Mouse (Mus musculus) CD4-positive, CD25-positive, alpha-beta regulatory T cell, adult 2 months (primary cell): ENCODE data around the gene Emg1.
A peak's percentile ranks its signal among the peaks of the same experiment; 100 is the strongest.

Source experiments
- DNase-seq: peaks from one replicate; pipeline ENCODE4 v3.0.0-alpha.2; 2012; ENCODE audit warnings: low read depth, low spot score

The Emg1 gene

GRCm38 (mm10) chr6:124708289-124708889 is 3.6 kb downstream of the Emg1 start:
- DNase-seq = no peak

- DNase-seq = no peak
Measured at GRCm38 (mm10) chr6:124706061-124706627, 5.8 kb downstream of the Emg1 start.

DNA sequence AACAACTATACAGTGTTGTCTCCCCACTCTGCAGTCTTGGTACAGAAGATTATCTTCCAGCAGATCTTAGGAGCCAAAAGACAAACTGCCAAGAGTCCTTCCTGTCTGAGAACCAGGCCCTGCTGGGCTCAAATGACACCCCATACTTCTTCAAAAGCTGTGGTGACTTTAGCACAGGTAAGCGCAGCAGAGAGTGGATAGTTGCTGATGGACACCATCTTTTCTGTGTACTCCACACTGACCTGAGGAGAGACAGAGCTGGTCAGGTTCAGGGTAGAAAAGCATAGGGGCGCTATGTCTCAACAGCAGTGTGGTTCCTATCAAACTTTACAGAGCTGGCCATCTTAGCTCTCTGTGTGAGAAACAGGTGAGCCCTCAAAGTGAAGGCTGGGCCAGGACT is 7.6 kb downstream of the Emg1 start:
- no peak for DNase-seq

- DNase-seq = no peak
Measured at GRCm38 (mm10) chr6:124703789-124704188, 8.2 kb downstream of the Emg1 start.

- DNase-seq = peak; percentile 87
Measured at GRCm38 (mm10) chr6:124702784-124703103, 9.2 kb downstream of the Emg1 start.

GRCm38 (mm10) chr6:124702102-124702783 is 9.7 kb downstream of the Emg1 start:
- DNase-seq = no peak

- peak; percentile 57 for DNase-seq
Measured at GRCm38 (mm10) chr6:124701338-124701737, 10.6 kb downstream of the Emg1 start.

GRCm38 (mm10) chr6:124699962-124700610 is 11.9 kb downstream of the Emg1 start:
- DNase-seq = no peak

GRCm38 (mm10) chr6:124699366-124699765 is 12.6 kb downstream of the Emg1 start:
- no peak for DNase-seq

DNA sequence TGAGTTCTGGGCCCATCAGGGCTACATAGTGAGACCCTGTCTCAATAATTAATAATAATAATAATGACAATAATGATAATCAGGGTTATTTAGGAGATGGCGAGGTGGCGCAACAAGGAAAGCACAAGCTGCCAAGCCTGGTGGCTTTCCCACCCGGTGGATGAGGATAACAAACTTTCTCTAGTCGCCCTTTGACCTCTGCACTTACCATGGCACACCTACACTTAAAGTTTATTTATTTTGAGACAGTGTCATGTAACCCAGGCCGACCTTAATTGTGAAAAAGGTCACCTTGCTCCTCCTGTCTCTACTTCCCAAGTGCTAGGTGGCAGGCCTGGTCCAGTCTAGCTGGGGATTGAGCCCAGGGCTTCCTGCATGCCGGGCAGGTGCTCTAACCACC is 13.2 kb downstream of the Emg1 start:
- DNase-seq = no peak

DNA sequence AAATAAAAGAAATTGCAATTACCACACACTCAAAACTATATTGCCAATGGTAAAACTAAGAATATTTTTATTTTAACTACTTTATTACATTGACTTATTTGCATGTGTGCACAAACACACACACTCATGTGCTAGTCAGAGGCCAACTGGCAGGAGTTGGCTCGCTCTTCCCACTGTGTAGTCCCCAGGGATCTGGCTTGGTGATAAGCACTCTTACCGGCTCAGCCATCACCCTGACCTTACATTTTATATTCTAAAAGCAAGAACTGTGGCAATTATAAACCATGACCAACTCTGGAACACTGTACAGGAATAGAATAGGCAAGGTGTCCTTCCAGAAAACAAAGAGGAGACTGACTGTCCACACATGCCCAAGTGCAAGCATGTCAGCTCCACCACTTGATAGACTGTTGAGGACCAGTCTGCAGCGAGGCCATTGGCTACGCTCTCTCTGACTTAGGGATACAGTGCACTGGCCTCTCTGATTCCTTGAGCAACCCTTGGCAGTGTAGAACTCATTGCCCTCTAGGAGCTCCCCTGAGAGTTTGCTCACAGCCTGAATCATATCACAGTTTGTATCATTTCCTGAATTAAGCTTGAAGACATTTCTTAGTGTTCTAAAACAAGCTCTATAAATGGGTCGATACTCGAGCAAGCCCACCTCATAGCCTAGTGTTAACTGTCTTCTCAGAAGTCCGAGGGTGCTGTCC is 15.4 kb downstream of the Emg1 start:
- no peak for DNase-seq

GRCm38 (mm10) chr6:124694166-124694955 is 17.6 kb downstream of the Emg1 start:
- DNase-seq = peak; percentile 63

DNA sequence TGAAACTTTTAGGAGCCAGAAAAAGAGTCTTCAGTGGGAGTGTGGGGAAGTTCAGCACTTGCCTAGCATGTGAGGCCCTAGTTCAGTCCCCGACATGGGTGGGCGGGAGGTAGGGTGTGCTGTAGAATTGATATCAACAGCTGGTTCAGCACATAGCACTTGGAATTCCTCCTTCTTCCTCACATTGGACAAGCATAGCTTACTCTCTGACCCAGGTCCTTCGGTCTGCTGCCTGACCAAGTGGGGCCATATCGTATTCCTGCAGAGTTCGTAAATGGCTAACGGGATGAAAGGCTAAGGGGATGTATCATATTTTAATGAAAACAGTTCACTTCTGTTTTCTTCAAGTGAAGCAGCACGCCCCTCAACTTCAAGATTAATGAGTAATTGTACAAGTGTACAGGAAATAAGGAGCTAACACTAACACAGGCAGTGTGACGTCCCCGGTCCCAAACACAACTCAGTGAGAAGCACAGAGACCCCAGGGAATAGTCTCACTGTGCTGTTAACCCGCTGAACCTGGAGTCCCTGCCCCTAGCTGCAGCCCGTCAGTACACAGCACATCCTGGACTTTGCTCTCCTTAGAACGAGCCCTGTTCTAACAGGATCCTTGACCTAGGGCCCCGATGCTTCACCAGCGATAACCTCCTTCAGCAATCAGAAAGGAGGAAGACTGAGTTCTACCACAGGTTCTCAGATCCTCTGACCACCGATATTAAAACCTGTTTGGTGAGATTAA is 18.6 kb downstream of the Emg1 start:
- no peak for DNase-seq

DNA sequence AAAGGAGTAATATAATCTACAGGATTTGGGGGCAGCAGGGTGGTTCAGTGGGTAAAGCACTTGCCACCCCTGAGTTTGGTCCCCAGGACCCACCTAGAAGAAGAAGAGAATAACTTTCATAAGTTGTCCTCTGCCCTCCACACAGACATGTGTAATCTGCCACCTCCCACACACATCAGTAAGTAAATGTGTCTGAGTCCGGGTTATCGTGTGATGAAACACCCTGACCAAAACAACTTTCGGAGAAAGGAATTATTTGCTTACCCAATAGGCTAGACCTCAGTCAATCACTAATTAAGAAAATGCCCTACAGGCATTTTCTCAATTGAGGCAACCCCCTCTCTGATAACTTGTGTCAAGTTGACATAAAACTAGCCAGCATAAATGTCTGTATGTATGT is 21.5 kb downstream of the Emg1 start:
- no peak for DNase-seq

DNA sequence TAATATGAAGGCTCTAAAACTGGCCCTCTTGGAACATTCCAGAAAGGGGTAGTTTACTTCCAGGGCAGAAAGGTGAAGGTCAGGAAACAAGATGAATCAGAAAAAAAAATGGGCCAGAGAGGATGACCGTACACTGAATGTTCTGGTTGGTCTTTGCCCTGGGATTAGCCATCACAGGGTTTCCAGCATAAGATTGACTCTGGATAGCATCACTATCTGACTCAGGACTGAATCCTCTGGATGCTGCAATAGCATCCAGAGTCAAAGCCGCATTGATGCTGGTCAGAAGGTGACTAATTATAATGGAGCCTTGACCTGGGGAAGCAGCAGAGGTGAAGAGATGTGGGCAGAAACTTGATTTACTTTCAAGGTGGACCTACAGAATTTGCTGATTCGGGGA is 23.0 kb downstream of the Emg1 start:
- DNase-seq = no peak

DNA sequence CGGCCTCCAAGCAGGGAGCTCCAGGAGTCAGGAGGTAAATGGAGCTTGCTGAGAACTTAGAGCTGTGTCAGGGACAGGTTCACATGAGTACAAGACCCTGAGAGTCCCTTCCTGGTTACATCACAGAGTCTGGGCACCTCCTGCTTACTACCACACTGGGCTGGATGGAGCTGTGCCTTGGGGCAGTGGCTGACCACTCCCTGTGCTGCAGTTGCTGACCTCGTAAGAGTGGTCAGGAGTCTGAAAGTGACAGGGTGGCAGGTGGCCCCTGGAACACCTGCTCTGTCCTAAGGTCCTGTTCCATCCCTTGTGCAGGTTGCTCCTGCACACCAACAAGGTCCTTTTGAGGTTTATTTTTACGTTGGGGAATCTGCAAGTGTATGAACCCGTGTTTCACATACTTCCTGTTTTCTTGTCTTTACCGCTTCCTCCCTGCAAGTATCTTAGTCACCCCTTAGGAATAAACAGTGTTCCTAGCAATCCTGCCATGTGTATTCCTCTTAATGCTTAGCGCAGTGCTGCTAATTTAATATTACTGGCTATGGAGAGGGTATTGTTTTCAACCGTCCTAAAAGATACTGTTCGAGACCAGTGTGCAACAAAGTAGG is 23.7 kb downstream of the Emg1 start:
- DNase-seq = no peak

DNA sequence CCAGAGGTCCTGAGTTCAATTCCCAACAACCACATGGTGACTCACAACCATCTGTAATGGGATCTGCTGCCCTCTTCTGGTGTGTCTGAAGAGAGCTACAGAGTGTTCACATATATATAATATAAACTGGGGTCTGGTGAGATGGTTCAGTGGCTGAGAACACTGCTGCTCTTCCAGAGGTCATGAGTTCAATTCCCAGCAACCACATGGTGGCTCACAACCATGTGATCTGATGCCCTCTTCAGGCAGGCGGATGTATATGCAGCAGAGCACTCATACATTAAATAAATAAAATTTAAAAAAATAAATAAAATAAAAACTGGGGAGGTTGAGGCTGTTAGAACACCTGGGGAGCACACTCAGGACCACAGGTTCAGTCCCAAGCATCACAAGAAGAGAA is 25.3 kb downstream of the Emg1 start:
- DNase-seq = peak; percentile 29

DNA sequence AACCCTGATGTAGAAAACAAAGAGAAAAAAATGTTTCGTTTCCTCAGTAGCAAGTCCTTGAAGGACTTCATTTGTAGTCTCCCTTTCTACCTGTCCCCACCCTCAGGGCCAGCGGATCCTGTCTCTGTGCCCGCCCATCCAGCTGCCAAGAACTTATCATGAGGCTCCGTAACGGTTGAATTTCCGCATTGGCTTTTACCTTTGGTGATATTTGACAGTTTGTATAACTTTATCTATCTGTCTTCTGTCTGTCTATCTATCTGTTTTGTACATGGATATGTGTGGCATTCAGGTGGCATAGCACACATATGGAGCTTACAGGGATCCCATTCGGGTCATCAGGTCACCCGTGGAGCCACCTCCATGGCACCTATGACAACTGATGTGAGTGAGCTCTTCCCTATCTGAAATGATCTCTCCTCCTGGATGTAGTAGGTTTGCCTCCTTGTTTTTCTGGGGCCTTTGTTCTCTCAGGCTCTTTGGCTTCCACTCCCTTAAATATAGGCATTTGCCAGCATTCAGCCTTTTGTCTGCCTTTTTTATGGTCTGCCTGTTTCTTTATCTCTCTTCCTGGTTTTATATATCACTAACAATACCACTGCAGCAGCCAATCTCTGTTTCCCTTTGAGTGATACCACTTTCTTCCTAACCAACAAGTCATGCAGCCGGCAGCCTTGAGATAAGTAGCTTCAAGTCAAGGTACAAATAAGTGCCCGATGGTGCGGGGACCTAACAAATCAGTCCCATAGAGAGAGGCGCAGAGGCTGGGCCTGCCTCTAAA is 26.2 kb downstream of the Emg1 start:
- no peak for DNase-seq

DNA sequence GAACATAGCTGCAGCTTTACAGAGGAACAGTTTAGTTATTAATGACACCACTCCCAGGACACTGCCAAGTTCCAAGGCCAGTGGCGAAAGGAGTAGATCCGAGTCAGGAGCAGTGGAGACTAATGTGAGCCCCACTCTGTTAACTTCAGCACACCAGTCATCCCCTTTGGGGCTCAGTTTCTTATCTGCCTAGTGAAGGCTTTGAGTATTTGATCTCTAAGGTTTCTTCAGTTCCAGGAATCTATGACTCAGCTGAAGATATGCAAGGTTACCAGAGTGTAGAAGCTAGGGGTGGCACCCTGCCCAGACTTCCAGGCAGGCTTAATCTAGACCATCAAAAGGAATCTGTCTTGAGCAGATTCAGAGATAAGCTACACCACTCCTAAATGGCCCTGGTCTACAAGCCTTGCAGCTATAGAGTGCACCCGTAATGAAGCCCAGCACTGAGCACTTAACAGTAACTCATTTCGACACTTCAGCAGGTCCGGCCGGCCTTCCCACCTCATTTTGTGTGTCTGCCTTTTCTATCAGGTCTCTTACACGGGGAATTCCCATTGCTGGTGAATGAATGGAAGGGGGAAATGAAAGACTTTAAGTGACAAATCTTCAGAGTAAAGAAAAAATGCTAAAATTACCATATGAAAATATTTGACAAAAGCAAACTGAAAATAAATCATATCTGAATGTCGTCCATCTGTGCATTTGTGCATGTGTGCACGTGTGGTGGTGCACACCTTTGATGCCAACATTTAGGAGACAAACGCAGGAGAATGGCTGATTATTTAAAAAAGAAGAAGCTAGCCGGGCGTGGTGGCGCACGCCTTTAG is 28.2 kb downstream of the Emg1 start:
- no peak for DNase-seq
